Mouse (Mus musculus): Measurements from ENCODE around the gene Cst6.

Gene Cst6

DNA sequence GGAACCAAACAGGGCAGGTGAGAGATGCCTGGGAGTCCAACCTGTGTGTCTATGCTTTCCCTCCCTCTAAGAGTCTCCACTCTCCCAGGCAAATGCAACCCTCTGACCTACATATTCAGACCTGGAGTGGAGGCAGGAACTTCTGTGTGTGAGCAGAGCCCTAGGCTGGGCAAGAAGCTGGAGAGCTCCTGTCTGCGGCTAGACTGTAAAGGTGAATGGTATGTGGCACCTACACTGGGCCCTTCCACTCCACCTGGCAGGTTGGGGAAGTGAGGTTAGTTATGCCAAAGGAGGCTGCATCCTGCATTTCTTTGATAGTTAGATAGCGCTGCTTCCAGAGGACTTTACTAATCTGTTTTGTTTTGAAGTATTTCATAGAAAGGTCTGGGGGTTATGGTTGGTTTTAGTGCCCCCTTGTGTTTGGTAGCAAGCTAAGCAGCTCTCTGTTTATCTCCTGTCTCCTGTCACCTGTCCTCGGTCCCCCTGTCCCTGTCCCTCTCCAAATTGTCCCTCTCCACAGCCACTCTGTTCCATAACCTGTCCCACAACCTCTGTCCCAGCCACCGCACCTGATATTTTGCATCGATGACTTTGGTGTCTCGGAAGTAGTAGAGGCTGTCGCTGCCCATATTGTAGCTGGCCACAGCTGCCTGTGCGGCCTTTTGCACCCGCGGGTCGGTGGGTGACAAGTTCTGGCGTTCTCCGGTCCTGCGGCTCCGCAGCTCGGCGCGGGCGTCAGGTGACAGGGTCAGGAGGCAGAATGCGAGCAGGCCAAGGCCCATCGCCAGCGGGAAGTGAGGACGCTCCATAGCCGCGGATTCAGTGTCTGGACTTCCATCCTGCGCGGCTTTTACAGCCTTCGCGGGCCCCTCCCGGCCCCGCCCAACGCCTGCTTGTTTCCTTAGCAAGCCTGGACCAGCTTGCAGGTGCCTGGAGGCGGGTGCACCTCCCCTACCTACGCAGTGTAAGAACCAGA lies 560 bp downstream of the Cst6 start:
- DNase-seq, result peak; percentile 6

DNA sequence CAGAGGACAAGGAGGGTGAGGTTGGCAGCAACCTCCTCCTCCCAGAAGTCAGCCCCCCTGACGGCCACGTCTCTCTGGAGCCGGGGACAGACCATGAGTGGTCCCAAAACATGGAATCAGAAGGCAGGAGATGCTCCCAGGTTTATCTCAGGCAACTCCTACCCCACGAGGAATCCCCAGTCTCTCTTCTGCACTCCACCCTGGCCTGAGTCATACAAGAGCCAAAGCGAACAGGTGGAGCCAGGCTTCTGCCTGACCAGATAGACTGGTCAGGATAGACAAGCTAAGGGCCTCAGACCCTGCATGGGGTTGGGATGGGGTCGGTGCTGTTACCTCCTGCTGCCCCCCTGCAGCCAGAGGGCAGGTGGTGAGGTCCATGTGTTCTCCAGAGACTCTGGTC lies 1.3 kb downstream of the Cst6 start:
- no peak for DNase-seq

DNA sequence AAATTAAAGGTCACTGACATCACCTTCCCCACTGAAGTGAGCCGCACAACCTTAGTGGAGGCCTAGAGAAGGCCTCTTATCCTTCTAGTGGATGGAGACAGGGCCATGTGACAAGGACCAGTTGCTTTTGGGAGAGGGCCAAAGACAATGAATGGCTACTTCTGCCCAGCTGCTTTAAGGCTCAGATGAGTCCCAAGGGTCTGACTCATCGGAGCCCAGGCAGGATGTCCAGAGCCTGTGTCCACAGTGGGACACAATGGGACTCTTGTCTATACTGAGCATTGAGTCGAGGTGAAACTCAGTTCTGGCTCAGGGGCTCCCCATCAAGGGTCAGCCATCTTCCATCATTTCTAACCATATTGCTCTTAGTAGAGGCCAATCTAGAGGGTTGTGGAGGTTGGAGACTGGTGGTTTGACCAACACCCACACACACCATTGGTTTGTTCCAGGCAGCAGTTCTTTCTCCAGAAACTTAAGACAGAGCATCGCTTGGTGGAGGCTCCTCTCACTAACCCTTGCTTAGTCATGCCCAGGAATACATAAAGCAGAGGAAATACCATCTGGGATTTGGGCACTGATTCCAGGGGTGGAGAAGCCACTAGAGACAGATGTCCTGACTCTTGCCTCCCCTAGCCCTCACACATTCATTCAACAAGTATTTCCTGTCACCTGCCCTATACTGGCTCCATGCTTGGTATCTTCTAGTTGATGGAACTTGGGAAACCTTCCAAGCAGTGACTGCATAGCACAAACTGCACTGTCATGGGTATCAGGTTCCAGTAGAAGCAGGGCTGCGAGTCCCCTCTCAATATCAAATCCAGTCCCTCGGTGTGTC lies 3.9 kb downstream of the Cst6 start:
- DNase-seq, result no peak

DNA sequence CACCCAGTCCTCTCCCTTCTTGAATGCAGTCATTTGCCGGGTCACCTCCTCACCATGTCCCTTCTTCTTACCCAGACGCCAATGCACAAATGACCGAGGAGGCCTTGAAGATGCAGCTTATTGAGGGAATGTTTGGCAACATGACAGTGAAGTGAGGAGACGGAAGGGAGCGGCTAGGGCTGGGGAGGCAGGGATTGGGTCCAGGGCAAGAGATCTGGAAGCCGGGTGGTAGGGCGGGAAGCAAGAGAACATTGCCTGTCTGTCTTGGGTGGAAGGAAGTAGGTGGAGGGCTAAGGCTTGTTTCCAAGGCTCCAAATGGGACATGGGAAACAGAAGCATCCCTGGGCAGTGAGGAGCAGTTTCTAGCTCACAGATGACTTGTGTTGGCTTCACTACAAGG lies 8.0 kb downstream of the Cst6 start:
- no peak for DNase-seq

DNA sequence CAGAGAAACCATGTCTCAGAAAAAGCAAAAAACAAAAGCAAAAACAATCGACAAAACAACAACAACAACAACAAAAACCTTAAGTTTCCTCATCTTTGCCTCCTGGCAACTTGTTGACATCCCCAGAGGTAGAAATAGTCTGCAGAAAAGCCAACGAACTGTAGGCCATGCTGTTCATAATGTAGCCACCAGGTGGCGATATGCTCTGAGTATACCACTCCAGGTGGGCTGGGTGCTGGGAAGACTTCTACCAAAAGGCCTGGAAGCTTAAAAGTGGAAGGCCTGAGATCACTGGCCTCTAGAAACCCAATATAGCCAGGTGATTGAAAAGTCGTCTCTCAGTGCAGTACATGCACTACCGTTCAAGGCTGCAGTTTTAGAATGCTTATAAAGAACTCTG lies 11.4 kb downstream of the Cst6 start:
- DNase-seq, result peak; percentile 85

DNA sequence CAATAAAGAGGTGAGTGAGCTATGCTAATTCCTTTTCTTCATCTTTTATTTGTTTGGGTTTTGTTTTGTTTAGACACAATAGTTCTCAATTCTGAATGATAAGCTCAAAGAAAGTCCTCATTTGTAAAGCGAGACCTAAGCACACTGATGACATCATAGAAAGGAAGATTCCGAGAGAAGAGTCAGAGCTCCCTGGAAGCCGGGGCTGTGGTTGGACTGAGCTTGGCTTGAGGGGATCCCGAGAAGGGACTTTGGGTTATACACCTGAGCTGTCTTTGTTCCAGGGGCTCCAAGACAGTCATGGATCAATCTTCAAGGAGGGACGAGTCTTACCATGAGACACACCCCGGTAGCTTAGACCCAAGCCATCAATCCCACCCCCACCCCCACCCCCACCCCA lies 13.9 kb downstream of the Cst6 start, which contains the start of gene Catsper1:
TSS of gene Catsper1 (plus strand) at position 301 of the 400 bp plus-strand sequence.
- no peak for DNase-seq

DNA sequence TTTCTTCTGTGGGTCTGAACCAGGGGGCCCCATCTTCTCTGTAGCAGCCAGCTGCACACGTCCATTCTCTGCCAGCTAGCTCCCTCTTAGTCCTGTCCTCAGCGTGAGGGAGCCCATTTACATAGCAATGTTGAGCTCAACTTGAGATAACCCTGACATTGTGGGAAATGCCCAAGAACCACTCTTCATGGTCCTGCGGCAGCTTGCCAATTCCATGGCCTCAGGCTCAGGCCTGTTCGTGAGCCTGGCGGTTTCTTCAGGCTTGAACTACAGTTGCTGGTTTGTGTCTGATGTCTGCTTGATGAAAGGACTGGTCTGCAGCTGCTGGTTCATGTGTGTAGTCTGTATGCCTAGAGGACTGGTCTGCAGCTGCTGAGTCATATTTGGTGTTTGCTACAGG lies 14.6 kb downstream of the Cst6 start:
- DNase-seq, result peak; percentile 9

DNA sequence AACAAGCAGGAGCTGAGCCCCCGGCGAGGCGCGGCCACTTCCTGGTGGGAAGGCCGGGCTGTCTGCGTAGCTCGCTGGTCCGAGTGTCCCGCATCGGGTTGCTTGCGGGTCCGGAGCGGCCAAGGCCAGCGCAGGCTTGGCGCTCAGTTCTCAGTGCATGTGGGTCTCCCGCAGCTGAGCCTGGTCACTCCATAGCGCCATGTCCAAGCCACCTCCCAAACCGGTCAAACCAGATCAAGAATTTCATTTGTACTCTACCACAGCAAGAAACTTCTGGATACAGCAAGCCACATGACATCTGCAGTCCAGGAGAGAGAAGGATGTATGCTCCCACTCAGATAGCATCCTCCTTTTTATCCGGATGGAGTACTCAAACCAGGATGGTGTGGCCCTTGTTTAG lies 21.4 kb downstream of the Cst6 start:
- no peak for DNase-seq

DNA sequence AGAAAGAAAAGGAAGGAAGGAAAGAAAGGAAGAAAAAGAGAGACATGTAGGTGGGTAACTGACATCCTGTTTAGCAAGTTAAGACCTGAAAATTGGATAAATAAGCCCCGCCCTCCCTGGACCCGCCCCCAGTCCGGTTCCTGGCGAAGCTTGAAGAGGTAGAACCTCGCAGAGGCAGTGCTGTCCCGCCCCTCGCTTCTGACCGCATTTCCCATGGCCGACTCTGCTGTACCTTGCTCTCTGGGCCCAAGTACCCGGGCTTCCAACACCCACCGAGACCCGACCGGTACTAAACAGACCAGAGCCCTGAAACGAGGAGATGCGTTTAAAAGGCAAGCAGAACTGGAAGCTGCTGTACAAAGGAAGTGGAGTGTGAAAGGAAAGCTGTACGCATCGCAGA lies 25.6 kb downstream of the Cst6 start:
- DNase-seq, result peak; percentile 15

DNA sequence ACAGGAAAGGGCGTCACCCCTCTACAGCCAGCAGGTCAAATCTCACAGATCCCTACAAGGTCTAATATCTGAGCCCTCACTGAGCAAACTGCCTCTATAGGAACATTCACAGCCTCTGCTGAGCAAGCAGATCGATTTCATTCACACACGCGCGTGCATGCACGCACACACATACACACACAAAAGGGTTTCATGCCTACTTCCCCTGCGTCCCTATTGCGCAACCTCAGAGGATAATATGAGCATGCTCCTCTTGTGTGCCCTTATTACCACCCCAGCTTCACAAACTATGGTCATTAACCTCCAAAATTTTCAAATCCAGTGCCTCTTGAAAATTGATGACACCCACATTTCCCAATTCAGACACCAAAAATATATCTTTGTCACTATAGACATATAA lies 36.2 kb downstream of the Cst6 start:
- DNase-seq, result no peak

DNA sequence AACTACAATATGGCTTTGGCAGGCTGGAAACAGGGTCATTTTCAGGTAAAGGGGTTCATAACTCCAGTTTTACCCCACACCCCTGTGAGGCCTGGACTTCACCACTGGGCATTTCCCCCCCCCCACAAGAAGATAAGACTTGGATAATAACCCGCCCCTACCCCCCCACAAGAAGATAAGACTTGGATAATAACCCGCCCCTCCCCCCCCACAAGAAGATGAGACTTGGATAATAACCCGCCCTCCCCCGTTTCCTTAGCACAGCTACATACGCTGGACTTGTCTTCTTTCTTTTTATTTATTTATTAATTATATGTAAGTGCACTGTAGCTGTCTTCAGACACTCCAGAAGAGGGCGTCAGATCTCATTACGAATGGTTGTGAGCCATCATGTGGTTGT lies 40.3 kb downstream of the Cst6 start:
- no peak for DNase-seq

DNA sequence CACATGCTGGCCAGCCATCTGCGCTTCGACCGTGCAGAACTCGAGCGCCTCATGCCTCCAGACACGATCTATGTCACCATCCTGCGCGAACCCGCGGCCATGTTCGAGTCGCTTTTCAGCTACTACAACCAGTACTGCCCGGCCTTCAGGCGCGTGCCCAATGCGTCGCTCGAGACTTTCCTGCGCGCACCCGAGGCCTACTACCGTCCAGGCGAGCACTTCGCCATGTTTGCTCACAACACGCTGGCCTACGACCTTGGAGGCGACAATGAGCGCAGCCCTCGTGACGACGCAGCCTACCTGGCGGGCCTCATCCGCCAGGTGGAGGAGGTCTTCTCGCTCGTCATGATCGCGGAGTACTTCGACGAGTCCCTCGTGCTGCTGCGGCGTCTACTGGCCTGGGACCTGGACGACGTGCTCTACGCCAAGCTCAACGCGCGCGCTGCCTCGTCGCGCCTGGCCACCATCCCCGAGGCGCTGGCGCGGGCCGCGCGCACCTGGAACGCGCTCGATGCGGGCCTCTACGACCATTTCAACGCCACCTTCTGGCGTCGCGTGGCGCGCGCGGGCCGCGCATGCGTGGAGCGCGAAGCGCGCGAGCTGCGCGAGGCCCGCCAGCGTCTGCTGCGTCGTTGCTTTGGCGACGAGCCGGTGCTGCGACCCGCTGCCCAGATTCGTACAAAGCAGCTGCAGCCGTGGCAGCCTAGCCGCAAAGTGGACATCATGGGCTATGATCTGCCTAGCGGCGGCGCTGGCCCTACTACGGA lies 42.2 kb downstream of the Cst6 start:
- no peak for DNase-seq

DNA sequence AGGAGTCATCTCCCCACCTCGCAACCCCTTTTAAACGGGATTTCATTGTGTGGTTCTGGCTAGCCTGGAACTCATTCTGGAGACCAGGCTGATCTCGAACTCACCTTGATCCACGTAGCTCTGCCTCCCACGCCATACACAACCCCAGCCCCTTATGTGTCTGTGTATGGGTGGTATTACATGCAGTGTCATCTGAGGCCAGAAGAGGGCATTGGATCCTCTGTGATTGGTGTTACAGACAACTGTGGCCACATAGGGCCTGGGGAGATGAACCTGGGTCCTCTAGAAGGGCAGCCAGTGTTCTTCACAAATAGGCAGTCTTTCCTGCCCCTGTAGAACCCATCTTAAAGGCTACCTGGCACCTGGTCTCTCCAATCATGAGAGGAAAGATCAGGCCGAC lies 43.1 kb downstream of the Cst6 start:
- DNase-seq, result no peak

DNA sequence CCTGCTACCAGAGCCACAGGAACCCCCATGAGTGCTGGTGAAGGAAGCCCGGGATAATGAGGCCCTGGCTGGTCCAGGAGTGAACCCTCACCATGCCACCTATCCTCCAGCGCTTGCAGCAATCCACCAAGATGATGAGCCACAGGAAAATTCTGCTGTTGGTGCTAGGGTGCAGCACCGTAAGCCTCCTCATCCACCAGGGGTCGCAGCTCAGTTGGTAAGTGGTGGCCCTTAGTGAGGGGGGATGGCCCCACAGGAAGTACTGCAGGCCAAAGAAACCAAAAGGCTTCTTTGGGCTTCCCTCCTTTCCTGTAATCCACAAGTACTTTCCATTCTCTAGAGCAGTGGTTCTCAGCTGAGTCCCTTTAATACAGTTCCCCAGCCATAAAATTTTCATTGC lies 46.9 kb downstream of the Cst6 start:
- DNase-seq, result peak; percentile 67

DNA sequence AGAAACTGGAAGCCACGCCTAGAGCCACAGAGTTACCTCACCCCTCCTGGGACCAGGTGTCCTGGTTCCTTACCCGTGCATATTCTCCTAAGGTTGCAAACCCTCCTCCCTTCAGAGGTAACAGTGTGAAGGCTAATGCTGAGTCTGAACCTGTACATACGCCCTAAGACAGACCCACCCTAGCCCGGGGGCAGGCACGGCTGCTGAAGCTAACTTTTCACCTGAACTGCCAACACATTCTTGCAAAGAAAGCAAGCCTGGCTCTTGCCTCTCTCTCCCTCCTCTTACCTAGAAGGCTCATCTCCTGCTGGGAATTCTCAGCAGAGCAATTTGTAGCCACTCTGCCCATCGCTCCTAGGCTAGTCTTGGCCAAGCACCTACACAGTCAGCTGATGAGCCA lies 48.8 kb downstream of the Cst6 start:
- no peak for DNase-seq

DNA sequence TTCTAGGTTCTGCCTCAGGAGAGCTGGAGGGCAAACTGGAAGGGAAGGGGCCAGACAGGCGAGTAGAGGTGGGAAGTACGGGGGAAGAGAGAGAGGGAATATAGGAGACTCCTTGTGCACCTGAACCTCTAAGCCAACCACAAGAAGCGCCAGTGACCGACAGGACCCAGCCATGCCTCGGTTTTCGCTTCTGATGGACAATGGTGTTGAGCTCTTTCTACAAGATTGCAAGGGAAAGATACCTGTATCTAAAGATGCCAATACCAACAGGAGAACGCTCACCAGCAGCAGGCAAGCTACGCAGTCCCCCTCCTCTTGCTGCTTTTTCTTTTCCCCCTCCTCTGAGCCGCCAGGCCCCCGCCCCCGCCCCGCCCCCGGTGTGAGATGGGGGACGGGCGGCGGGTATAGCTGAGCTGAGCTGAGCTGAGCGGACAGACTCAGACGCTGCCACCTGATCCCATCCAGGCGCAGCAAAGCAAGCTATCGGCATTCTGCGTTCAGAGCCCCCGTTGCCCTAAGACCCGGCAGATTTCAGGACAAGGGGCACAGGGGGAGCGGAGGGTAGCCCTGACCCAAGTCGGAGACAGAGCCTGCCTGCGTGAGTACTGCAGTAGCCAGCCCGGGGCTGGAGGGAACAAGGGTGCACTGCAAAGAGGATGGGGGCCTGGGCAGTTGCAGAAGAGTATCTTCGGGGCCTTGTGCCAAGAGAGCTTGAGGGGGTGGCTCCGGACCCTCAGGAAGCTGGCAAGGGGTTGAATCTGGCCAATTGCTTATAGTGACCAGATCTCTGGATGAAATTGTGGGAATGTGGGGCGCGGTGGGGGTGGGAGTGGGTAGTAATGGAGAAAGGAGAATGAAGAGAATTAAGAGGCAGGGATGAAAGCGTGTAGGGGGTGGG lies 51.2 kb downstream of the Cst6 start, which contains the start of gene Gal3st3:
TSS of gene Gal3st3 (plus strand) at position 429 of the 898 bp plus-strand sequence.
- no peak for DNase-seq

DNA sequence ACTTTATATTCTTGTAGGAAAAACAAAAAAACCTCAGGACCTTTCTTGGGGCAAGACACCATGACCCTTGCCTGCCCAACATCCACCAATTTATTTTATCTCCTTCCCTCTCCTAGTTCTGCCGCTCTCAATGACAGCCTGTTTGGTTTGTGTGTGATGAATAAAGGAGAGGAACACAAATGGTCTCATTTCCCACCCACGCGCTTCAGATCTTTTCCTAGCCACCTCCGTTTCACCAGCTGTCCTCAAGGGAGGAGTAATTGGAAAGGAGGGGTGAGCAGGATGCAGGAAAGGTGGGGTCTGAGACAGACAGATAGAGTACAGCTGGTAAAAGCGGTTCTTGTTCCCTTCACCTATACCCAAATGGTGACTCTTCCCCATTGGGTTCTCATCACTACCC lies 52.7 kb downstream of the Cst6 start:
- no peak for DNase-seq

DNA sequence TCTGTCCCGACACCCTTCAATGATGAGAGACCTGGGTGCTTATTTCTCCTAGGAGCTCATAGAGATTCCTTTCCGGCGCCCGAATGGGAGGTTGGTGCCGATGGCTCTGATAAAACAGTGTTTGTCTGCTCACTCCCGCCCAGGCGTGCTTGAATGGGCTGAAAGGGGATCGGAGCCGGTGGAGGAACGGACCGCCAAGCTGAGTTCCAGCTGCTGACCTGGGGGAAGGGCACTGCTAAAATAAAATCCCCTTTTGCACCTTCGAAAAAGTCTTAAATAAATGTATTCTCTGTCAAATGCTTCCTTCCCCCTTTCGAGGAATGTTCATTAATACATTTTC lies 53.7 kb downstream of the Cst6 start:
- no peak for DNase-seq

DNA sequence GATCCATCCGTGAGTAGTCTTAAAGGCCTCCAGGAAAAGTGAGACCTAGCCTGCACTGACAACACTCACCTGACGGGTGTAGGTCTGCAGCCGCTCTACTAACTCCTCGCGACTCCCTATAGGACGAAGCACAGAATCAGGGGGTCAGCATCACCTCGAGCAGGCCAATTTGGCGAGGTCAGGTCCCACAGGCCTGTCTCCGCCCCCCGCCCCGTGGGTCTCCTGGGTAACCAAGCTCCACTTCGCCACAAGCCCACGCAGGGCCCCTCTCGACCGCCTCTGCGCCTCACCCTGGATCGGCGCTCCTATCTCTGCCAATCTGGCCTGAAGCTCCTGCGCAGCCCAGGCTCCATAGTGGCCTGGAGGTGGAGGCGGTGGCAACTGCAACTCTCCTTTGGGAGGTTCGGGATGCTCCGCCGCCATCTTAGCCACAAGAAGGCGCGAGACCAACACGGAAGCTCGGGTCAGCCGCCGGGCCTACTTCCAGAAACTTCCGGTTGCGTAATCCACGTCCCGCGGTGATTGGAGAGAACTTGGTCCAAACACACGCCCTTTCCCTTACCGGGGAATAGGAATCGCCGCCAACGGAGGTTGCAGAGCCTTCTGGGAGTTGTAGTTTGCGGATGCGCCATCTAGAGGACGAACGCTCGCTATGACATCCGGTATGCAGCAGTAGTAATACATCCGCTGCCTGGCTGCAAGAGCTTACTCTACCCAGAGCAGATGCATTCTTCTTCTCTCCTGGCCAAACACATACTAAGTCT lies 54.2 kb downstream of the Cst6 start, which contains the start of gene Sf3b2:
TSS of gene Sf3b2 (minus strand) at position 484 of the 764 bp plus-strand sequence.
- DNase-seq, result peak; percentile 99
